Mouse (Mus musculus) olfactory bulb, adult 2 months (tissue): Measurements from ENCODE around the gene Ncoa3.

Source experiments
- CTCF ChIP-seq: fragments of 200-500 bp; IDR thresholded peaks from 2 replicates; pipeline ENCODE4 v1.5.1; 2012; ENCODE audit warnings: low read depth, mild to moderate bottlenecking, low read length, moderate library complexity; ENCODE audit not compliant: insufficient read depth
- POLR2A ChIP-seq: fragments of 200-500 bp; IDR thresholded peaks from 2 replicates; pipeline ENCODE4 v1.6.1; 2012; ENCODE audit warnings: mild to moderate bottlenecking, low read depth, low read length, moderate library complexity; ENCODE audit not compliant: insufficient read depth

- TF ChIP-seq CTCF (no peak), POLR2A (no peak)
Measured at GRCm38 (mm10) chr2:165984318-165984717, 8.1 kb upstream of the Ncoa3 start.
